Mouse (Mus musculus) right cerebral cortex, adult 2 months (tissue): ENCODE data around the gene Selenos.

Experiments used
- DNase-seq, 2 experiments: peaks; one replicate each; pipeline ENCODE4 v3.0.0; 2021 to 2022; ENCODE audit warnings: low spot score in 2 of 2

The Selenos gene

DNA sequence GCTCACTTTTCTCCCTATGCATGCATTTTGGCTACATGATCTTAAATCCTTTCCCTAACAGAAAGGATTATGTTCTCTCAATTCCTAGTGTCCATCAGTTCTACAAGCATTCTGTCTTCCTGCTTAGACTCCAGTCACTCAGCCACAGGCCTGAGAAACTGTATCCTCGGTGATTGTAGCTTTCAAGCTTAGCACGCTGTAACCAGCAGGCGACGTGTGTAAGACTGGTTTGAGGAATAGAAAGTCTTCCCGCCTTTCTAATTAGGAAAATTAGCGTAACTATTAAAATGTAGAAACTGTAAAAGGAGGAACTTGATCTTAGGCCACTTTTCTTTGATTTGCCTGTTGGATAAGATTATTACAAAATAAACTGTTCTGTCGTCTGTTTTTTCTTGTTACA lies 39.3 kb downstream of the Selenos start:
- DNase-seq: no peak

- DNase-seq: no peak
Measured at GRCm38 (mm10) chr7:66120139-66120538, 40.7 kb downstream of the Selenos start.

DNA sequence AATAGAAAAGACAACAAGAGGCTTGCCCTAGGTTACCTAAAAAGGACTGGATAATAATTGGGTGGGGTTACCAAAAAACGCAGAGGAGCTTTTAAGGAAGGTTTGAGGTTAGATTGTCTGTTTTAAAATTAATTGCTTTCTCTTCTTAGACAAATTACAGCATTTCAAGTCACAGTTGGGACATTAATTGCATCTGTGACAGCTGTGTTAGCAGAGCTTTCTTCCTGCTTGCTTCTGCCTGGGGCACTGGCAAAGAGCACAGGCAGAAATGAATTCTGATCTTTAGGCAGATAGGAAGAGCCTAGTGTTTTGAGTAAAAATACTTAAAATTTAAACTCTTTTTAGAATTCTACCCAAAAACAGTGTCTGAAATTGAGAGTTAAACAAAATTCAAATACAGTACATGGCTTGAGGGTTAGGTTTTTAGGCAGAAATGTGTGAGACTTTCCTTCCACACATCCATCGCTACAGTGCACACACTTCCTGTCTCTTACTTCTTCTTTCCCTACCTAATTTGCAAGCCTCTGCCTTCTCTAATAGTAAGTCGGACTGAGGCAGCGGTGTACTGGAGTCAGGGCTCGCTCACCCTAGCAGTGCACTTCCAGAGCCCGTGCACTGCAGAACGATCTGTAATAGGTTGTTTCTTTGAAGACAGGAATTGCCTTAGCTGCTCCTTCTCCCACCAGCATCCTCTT lies 41.4 kb downstream of the Selenos start:
- DNase-seq: no peak

GRCm38 (mm10) chr7:66124551-66124968 lies 45.1 kb downstream of the Selenos start:
- no peak for DNase-seq

GRCm38 (mm10) chr7:66125368-66125767 lies 45.9 kb downstream of the Selenos start:
- no peak for DNase-seq

DNA sequence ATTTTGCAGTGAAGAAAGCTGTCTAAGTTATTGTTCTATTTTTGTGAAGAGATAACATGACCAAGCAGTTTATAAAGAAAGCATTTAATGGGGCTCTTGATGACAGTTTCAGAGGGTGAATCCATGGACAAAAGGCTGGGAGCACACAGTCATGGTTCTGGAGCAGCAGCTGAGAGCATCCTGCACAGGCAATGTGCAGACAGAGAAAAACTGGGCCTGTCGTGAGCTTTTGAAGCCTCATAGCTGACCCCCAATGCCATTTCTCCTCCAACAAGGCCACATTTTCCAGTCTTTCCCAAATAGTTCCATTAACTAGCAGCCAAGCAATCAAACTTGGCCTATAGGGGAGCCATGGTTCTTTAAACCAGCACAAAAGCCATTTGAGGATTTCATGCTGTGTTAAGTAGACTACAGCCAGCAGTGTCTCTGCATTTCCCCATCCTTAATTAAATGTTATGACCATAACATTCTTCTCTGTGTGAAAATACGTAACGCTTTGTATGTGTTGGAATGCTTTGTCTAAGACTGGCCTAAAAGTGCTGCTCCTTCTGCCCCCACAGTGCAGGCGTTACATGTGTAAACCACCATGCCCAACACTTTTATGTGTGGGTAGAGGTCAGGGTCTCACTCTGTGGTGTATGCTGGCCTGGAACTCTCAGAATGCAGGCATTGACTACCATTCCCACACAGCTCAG lies 48.6 kb downstream of the Selenos start:
- DNase-seq: no peak

DNA sequence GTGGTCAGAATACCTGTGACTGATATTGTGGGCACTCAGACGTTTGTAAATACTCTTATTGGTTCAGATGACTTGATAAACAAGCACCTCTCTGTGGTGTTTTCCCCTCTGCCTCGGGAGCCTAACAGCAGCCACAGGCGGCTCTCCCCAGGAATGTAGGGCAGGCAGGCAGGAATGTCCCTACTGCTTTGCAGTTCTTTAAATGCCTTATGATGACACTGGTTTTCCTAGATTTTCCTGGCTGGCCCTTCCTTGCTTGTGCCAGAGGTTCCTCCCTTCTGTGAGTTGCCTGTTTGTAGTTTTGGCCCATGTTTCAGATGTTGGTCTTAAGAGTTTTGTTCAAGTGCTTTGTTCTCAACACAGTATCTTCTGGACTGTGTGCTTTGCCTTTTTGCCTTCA lies 49.4 kb downstream of the Selenos start:
- DNase-seq: no peak

DNA sequence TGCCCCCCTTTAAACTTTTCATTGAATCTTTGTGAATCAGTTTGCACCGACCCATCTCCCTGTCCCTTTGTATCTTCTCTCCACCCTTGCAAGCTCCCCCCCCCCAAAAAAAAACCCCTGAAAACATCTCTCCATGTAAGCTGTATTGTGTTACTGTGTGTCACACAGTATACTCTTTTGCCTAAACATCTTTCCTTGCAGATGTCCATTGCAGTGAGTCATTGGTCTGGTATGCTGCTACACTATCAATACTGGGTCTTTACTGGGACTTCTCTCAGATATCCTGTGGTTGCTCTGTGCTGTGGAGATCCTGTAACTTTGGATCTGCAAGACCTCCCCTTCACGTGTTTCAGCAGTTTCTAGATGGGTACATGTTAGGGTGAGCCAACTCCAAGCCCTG lies 50.8 kb downstream of the Selenos start:
- DNase-seq: no peak

- DNase-seq: no peak
Measured at GRCm38 (mm10) chr7:66131776-66132421, 52.5 kb downstream of the Selenos start.

- no peak for DNase-seq
Measured at GRCm38 (mm10) chr7:66134154-66134553, 54.7 kb downstream of the Selenos start.

DNA sequence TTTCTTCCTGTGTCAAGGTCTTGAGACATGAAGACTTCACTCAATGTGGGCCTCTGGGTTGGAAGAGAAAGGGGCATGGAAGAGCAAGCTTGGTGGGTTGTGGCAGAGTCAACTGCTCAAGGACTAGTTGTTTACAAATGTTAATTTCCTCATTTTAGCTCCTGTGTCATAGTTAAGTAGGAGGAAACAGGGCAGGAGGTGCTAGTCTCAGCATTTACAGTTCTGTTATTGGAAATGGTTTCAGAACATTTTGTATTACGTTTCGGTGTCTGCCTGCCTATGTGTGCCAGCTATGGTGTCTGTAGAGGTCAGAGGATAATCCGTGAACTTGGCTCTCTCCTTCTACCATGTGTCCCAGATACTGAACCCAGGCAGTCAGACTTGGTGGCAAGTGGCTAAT lies 56.2 kb downstream of the Selenos start:
- DNase-seq: no peak

DNA sequence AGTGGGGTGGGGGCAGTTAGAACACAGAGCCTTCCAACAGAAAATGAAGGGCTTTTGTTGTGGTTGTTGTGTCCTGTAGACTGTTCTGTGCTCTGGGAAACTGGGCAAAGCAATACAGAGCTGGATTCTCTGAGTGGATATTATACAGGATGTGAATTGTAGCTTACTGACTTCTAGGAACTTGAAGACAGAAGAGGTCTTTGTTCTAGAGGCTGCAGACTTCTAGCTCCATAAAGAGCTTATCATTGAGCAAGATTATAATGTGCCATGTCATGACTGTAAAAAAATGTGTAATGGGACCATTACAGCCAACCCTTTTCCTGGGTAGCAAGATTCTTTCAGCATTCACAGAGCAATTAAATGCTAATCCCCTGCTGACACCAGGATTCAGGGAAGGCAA lies 56.7 kb downstream of the Selenos start:
- DNase-seq: no peak

DNA sequence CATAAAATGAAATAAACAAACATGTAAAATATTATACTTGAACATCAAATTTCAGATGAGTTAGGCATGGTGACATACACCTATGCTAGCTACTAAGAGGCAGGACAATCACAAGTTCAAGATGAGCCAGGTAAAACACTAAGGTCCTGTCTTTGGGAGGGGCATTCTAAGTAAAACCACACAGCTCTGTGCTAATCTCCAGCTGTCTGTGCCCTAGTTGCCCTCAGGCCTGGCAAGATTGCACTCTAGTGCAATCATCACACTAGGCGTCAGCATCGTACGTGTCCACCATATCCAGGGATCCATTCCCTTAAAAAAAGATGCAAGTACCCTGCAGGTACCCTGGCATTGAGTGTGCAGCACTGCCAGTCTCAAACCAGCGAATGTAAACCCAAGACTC lies 57.9 kb downstream of the Selenos start:
- no peak for DNase-seq

DNA sequence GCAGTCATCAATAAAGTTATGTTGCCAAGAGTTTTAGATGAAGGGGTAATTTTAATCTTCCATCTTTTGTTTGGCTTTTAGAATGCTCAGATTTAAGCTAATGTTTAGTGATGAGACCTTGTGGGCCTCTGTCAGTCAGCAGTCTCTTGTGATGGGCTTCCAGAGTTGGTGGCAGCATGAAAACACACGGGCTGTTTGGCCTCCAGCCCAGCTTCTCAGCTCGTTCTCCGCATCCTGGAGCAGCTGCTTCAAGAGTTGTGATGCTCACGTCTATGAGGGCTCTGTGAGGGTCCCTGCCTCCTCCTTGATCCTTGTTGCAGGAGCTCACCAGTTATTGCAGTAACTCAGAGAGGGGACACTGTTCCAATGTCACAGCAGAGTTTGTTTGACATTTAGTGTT lies 58.9 kb downstream of the Selenos start:
- no peak for DNase-seq

DNA sequence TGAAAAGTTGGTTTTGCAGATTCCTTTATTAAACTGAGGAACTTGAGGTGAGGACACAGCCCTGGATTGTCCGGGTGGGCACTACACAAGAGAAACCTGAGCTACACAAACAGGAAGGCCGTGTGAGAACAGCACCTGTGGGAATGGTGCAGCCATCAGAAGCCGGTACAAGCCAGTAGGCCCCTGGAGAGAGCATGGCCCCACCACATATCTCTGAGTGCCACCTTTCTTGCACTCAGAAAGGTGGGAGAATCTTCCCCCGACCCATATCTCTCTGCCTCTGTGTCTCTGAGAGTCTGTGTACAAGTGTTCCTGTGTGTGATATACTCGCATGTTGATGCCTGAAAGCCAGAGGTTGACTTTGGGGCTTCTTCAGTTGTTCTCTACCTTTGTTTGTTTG lies 59.4 kb downstream of the Selenos start:
- DNase-seq: no peak
